Mouse (Mus musculus): ENCODE data around the gene Hpd. TPM values are rescaled to one million over a fixed set of nuclear protein-coding genes. Genes with fewer than 3 reads are reported as not detected.

Hpd gene
- total RNA-seq, 2 experiments from 2014 or later = not detected

Other genes with a start within 250 kb of the Hpd start
- 100 to 1,000 TPM; 140 to 144 TPM for gene Kdm2b, start 192.9 kb downstream of the Hpd start, total RNA-seq (2021)
- 10 to 100 TPM; 13.2 to 14.2 TPM for gene Orai1, start 167.7 kb downstream of the Hpd start, total RNA-seq (2021)
- gene Morn3, start 135.7 kb downstream of the Hpd start, total RNA-seq (2021) = not detected
- gene Tmem120b, start 114.3 kb downstream of the Hpd start, total RNA-seq (2021) = 10 to 100 TPM; 25.0 to 28.6 TPM
- 10 to 100 TPM; 44.0 to 48.8 TPM for gene Rhof, start 50.0 kb downstream of the Hpd start, total RNA-seq (2021)
- gene Setd1b, start 40.5 kb downstream of the Hpd start, total RNA-seq (2021) = 10 to 100 TPM; 38.5 to 43.9 TPM
- gene Psmd9, start 13.3 kb downstream of the Hpd start, total RNA-seq (2021) = 10 to 100 TPM; 34.9 to 39.3 TPM
- 1 to 10 TPM; 5.6 to 6.1 TPM for gene Wdr66, start 69.4 kb upstream of the Hpd start, total RNA-seq (2021)
- 10 to 100 TPM; 95.1 to 98.4 TPM for gene Bcl7a, start 161.1 kb upstream of the Hpd start, total RNA-seq (2021)
- gene Mlxip, start 212.1 kb upstream of the Hpd start, total RNA-seq (2021) = 10 to 100 TPM; 29.9 to 30.0 TPM

Measured in left cerebral cortex, postnatal 4 days (tissue).